Mouse (Mus musculus) intestine, embryonic 16.5 days (tissue): ENCODE measurements at regions not wholly inside any gene's neighbourhood (a gene's known extent, or its start where the extent isn't known, plus 50 kb on each side); places are given as distances from the start of the nearest gene placed in this dataset.

ENCODE experiments used
- ATAC-seq: fragments of 200-750 bp; cut with Nextera tagmentation; 2 replicates; pipeline ENCODE4 v1.8.0; 2017; ENCODE audit warnings: moderate TSS enrichment, moderate library complexity
- H3K27ac ChIP-seq: fragments of 300-500 bp; sonication (generic); 2 replicates; pipeline ENCODE4 v1.5.1; 2014; ENCODE audit warnings: mild to moderate bottlenecking, low read length
- H3K27me3 ChIP-seq: fragments of 300-500 bp; sonication (generic); replicated peaks from 2 replicates; pipeline ENCODE4 v1.6.1; 2014; ENCODE audit warnings: low read length, control low read depth, mixed read lengths; ENCODE audit not compliant: control insufficient read depth, insufficient read depth
- H3K36me3 ChIP-seq: fragments of 300-500 bp; sonication (generic); 2 replicates; pipeline ENCODE4 v1.6.1; 2014; ENCODE audit warnings: low read length, control low read depth; ENCODE audit not compliant: control insufficient read depth, insufficient read depth
- H3K4me1 ChIP-seq: fragments of 300-500 bp; sonication (generic); 2 replicates; pipeline ENCODE4 v1.6.1; 2014; ENCODE audit warnings: low read length, control low read depth, mixed read lengths; ENCODE audit not compliant: control insufficient read depth, insufficient read depth
- H3K4me2 ChIP-seq: fragments of 300-500 bp; sonication (generic); 2 replicates; pipeline ENCODE4 v1.6.1; 2014; ENCODE audit warnings: low read depth, low read length, control low read depth
- H3K4me3 ChIP-seq: fragments of 300-500 bp; sonication (generic); 2 replicates; pipeline ENCODE4 v1.5.1; 2014; ENCODE audit warnings: mild to moderate bottlenecking, low read length
- H3K9ac ChIP-seq: fragments of 300-500 bp; sonication (generic); 2 replicates; pipeline ENCODE4 v1.6.1; 2014; ENCODE audit warnings: low read depth, low read length
- H3K9me3 ChIP-seq: fragments of 300-500 bp; sonication (generic); 2 replicates; pipeline ENCODE4 v1.6.1; 2016; ENCODE audit warnings: low read length, control low read depth; ENCODE audit not compliant: control insufficient read depth
- WGBS: fragments of 180-500 bp; shearing (Covaris S2); extraction: QIAGEN DNeasy Blood & Tissue Kit; methylation state at CpG from one replicate; pipeline ENCODE4 v1.1.7; 2014; 5-methylcytosine and 5-hydroxymethylcytosine counted together

GRCm38 (mm10) chr10:12083961-12084360, 740.8 kb downstream of the Epm2a start:
- Histone ChIP-seq H3K27me3 (no peaks in the 10 kb centered on the region), H3K36me3 (no peaks in the 10 kb centered on the region), H3K4me1 (no peaks in the 10 kb centered on the region), H3K4me2 (no peak overlapping the region), H3K9ac (no peak overlapping the region), H3K4me3 (no peak overlapping the region), H3K27ac (no peak overlapping the region), H3K9me3 (0 out of 2 replicates have a peak, but pooled peaks cover 2% of the 10 kb centered on the region)
- WGBS: 89% methylated on average over 1 of the region's 1 CpGs
- ATAC-seq: no peak

- H3K4me1 ChIP-seq: no peaks in the 10 kb centered on the region
- WGBS: 46% methylated on average over 1 of the region's 1 CpGs
- no peak overlapping the region for H3K4me2 ChIP-seq
- H3K36me3 ChIP-seq: no peaks in the 10 kb centered on the region
- H3K9ac ChIP-seq: no peak overlapping the region
- ATAC-seq: no peak
- no peaks in the 10 kb centered on the region for H3K27me3 ChIP-seq
- no peaks in the 10 kb centered on the region for H3K9me3 ChIP-seq
- H3K4me3 ChIP-seq: no peak overlapping the region
- H3K27ac ChIP-seq: no peak overlapping the region
These were observed 749.3 kb downstream of the Epm2a start for GRCm38 (mm10) chr10:12092521-12092920.

- Histone ChIP-seq H3K9me3 (no peaks in the 10 kb centered on the region), H3K4me3 (no peak overlapping the region), H3K36me3 (no peaks in the 10 kb centered on the region), H3K27me3 (no peaks in the 10 kb centered on the region), H3K9ac (no peak overlapping the region), H3K27ac (no peak overlapping the region), H3K4me1 (no peaks in the 10 kb centered on the region), H3K4me2 (no peak overlapping the region)
- ATAC-seq: no peak
- WGBS: 85% methylated on average over 3 of the region's 3 CpGs
These were observed 753.5 kb downstream of the Epm2a start for GRCm38 (mm10) chr10:12096678-12097077.

- Histone ChIP-seq H3K36me3 (no peaks in the 10 kb centered on the region), H3K9ac (no peak overlapping the region), H3K9me3 (no peaks in the 10 kb centered on the region), H3K4me2 (no peak overlapping the region), H3K4me1 (no peaks in the 10 kb centered on the region), H3K27me3 (no peaks in the 10 kb centered on the region), H3K27ac (no peak overlapping the region), H3K4me3 (no peak overlapping the region)
- no peak for ATAC-seq
These were observed 762.2 kb downstream of the Utrn start for GRCm38 (mm10) chr10:12107001-12107418.

- Histone ChIP-seq H3K9me3 (no peaks in the 10 kb centered on the region), H3K4me3 (no peak overlapping the region), H3K9ac (no peak overlapping the region), H3K4me1 (no peaks in the 10 kb centered on the region), H3K27me3 (no peaks in the 10 kb centered on the region), H3K4me2 (no peak overlapping the region), H3K27ac (no peak overlapping the region), H3K36me3 (no peaks in the 10 kb centered on the region)
- ATAC-seq: no peak
- WGBS: 84% methylated on average over 1 of the region's 1 CpGs
These were observed 757.4 kb downstream of the Utrn start for GRCm38 (mm10) chr10:12111720-12112119.

GRCm38 (mm10) chr10:12115767-12116166, 753.4 kb downstream of the Utrn start:
- Histone ChIP-seq H3K27me3 (no peaks in the 10 kb centered on the region), H3K36me3 (no peaks in the 10 kb centered on the region), H3K27ac (no peak overlapping the region), H3K4me3 (no peak overlapping the region), H3K4me1 (no peaks in the 10 kb centered on the region), H3K9me3 (no peaks in the 10 kb centered on the region), H3K4me2 (no peak overlapping the region), H3K9ac (no peak overlapping the region)
- WGBS: 84% methylated on average over 3 of the region's 3 CpGs
- no peak for ATAC-seq

- Histone ChIP-seq H3K9ac (no peak overlapping the region), H3K36me3 (no peaks in the 10 kb centered on the region), H3K4me2 (no peak overlapping the region), H3K4me1 (no peaks in the 10 kb centered on the region), H3K9me3 (no peaks in the 10 kb centered on the region), H3K27ac (no peak overlapping the region), H3K27me3 (no peaks in the 10 kb centered on the region), H3K4me3 (no peak overlapping the region)
- WGBS: 57% methylated on average over 6 of the region's 6 CpGs
- ATAC-seq: no peak
These were observed 752.4 kb downstream of the Utrn start for GRCm38 (mm10) chr10:12116662-12117303.

- Histone ChIP-seq H3K9ac (no peak overlapping the region), H3K36me3 (no peaks in the 10 kb centered on the region), H3K27ac (no peak overlapping the region), H3K9me3 (no peaks in the 10 kb centered on the region), H3K4me1 (no peaks in the 10 kb centered on the region), H3K4me3 (no peak overlapping the region), H3K4me2 (no peak overlapping the region), H3K27me3 (no peaks in the 10 kb centered on the region)
- no peak for ATAC-seq
- 15% methylated on average over 2 of the region's 2 CpGs for WGBS
These were observed 744.9 kb downstream of the Utrn start for GRCm38 (mm10) chr10:12124272-12124671.

GRCm38 (mm10) chr10:12129486-12129885, 739.7 kb downstream of the Utrn start:
- ATAC-seq: no peak
- Histone ChIP-seq H3K27ac (no peak overlapping the region), H3K9me3 (no peaks in the 10 kb centered on the region), H3K4me1 (no peaks in the 10 kb centered on the region), H3K4me3 (no peak overlapping the region), H3K4me2 (no peak overlapping the region), H3K9ac (no peak overlapping the region), H3K27me3 (no peaks in the 10 kb centered on the region), H3K36me3 (no peaks in the 10 kb centered on the region)
- WGBS: 53% methylated on average over 3 of the region's 3 CpGs

- Histone ChIP-seq H3K27ac (no peak overlapping the region), H3K9me3 (no peaks in the 10 kb centered on the region), H3K4me3 (no peak overlapping the region), H3K4me2 (no peak overlapping the region), H3K9ac (no peak overlapping the region), H3K27me3 (no peaks in the 10 kb centered on the region), H3K36me3 (no peaks in the 10 kb centered on the region), H3K4me1 (no peaks in the 10 kb centered on the region)
- 80% methylated on average over 1 of the region's 1 CpGs for whole genome bisulfite sequencing
- ATAC-seq: no peak
These were observed 724.5 kb downstream of the Utrn start for GRCm38 (mm10) chr10:12144691-12145090.
